Mouse (Mus musculus): ENCODE measurements at regions not wholly inside any gene's neighbourhood (a gene's known extent, or its start where the extent isn't known, plus 50 kb on each side); places are given as distances from the start of the nearest gene placed in this dataset.

DNA sequence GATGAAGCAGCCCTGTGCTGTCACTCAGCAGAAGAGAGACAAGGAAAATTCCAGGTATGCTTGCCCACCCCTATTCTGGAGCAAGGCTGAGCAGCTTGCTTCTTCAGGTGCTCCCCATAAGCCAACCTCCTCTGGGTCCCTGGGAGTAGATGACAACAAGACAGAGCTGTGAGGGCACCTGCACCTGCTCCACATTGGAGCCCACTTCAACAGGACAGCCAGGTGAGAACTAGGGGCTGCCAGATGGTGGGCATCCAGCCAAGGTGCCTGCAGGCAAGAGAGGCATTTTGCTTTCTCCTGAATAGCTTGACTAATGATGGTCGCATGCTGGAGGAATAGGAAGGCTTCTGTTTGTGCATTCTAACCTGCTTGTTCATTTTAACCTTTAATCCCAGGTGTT is 61.1 kb upstream of the Kcnmb2 start:
- Histone ChIP-seq H3K27ac (no peak overlapping the region), H3K4me2 (no peak overlapping the region), H3K36me3 (replicated peaks) (no peaks in the 10 kb centered on the region), H3K9me3 (no peaks in the 10 kb centered on the region), H3K4me3 (replicated peaks) (no peak overlapping the region), H3K4me1 (no peaks in the 10 kb centered on the region), H3K27me3 (no peaks in the 10 kb centered on the region), H3K9ac (no peak overlapping the region)
- ATAC-seq (ENCODE audit: low FRiP score), result no peak
- WGBS, result 76% methylated on average over 1 of the region's 1 CpGs

DNA sequence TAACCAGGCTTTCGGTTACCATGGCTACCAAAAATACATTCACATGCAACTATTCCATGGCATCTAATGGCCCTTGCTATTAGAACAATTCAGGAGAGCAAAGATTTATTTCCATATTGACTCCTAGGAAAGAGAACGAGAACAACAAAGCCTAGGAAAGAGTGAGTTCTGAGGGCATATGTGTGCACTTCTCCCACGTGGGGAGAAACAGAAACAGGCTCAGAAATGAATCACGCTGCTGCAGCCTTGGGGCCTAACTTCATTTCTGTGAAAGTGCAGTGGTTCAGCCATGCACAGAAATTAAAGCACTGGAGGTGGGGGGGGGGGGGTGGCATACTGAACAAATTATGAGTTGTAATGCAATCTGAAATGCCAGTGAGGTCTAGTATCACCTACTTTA is 55.2 kb upstream of the Kcnmb2 start:
- Histone ChIP-seq H3K36me3 (replicated peaks) (no peaks in the 10 kb centered on the region), H3K27ac (no peak overlapping the region)

More for the DNA sequence above, 55.2 kb upstream of the Kcnmb2 start:
- Histone ChIP-seq H3K9ac (no peak overlapping the region), H3K9me3 (no peaks in the 10 kb centered on the region), H3K4me1 (no peaks in the 10 kb centered on the region), H3K4me3 (replicated peaks) (no peak overlapping the region), H3K27me3 (no peaks in the 10 kb centered on the region), H3K4me2 (no peak overlapping the region)
- ATAC-seq (ENCODE audit: low FRiP score), result no peak
- 66% methylated on average over 4 of the region's 4 CpGs for WGBS

All from forebrain, embryonic 12.5 days (tissue).